Mouse (Mus musculus): ENCODE measurements around the gene Id2. TPM values are rescaled to one million over a fixed set of nuclear protein-coding genes. Genes with fewer than 3 reads are reported as not detected.

Gene Id2
- polyA plus RNA-seq (2017; shearing (Covaris generic)): 115 TPM

DNA sequence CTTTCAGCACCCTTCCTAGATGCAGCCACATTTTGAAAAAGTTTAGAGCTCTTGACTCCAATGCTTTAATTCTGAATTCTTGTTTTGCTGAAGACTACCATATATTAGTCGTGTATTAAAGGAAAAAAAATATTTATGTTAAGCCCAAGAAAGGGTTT is at the start of gene Id2:
Gene Id2 (minus strand): TSS at position 89 of the 158 bp plus-strand sequence.

Other genes starting within 250 kb of the Id2 start
- gene Kidins220, start 122.2 kb downstream of the Id2 start, polyA plus RNA-seq (2017; shearing (Covaris generic)): 73.4 TPM

Data from naive thymus-derived CD4-positive, alpha-beta T cell, adult 5 months (primary cell).